Mouse (Mus musculus): ENCODE data around the gene Mst1. TPM values are rescaled to one million over a fixed set of nuclear protein-coding genes. Genes with fewer than 3 reads are reported as not detected.

The Mst1 gene
- polyA plus RNA-seq, 1 experiment from 2014 or later, result 1.6 TPM

DNA sequence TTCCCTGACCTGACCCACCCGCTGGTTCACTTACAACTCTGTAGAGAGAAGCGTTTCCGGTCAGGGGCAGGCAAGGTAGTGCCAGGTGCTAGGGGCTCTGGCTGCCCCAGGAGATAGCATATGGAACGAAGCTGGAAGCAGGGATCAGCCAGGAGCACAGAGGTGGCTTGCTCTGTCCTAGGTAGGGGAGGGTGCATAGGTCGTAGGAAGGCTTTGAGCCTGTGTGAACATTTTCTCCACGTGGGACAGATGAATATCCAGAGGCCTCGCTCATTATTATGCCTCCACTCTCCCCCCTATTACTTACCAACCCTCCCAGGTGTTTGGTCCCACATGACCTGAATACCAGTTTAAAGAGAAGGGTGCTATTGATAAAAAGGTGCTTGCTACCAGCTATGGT, 27.8 kb upstream of the Mst1 start:
- H3K27ac ChIP-seq, result no peak overlapping the region
- WGBS, result 71% methylated on average over 7 of the region's 7 CpGs
- no peaks in the 10 kb centered on the region for H3K9me3 ChIP-seq
- H3K4me1 ChIP-seq, result peaks cover 33% of the 10 kb centered on the region
- DNase-seq (ENCODE audit: low spot score), result no peak
- H3K27me3 ChIP-seq (ENCODE audit: insufficient read depth, poor library complexity, severe bottlenecking), result no peaks in the 10 kb centered on the region
- H3K4me3 ChIP-seq, result no peak overlapping the region
- H3K36me3 ChIP-seq, result peaks cover 61% of the 10 kb centered on the region

DNA sequence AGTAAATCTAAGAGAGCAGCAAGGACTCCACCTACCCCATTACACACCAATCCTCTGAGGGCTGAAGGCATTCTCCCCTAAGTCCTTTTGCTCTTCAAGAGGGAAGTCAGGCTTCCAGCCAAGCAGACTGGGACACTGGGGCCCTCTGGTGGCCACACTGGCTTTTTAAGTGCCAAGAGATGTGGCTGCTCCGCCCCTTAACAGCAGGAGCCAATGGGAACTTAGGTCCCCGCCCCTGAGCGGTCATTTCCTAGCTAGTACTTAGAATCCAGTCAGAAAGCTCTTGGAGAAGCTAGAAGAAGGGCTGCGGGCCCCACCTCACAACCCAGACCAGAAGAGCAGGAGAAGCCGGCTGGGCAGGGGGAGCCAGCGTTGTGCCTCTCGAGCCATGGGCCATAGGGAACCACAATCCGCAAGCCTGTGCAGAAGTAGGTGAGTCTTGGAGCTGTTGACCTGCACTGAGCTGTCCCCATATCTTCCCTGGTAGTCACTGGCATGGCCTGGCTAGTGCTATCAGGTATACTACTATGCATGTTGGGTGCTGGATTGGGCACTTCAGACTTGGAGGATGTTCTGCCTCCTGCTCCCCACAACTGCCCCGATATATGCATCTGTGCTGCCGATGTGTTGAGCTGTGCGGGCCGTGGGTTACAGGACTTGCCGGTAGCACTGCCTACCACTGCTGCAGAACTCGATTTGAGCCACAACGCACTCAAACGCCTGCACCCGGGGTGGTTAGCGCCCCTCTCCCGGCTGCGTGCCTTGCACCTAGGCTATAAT, 27.2 kb upstream of the Mst1 start, which contains the start of gene Amigo3:
Gene Amigo3, plus strand, starts transcription at position 275 of the 780 bp plus-strand sequence.
- peak; percentile 97 for DNase-seq (ENCODE audit: low spot score)
- Histone ChIP-seq H3K27me3 (ENCODE audit: insufficient read depth, poor library complexity, severe bottlenecking) (no peaks in the 10 kb centered on the region), H3K36me3 (peaks cover 64% of the 10 kb centered on the region), H3K27ac (peak within 1 kb of the TSS; percentile 57), H3K4me1 (peaks cover 26% of the 10 kb centered on the region), H3K4me3 (peak within 1 kb of the TSS; percentile 42), H3K9me3 (no peaks in the 10 kb centered on the region)
- WGBS, result 54% methylated on average over 20 of the region's 20 CpGs

GRCm38 (mm10) chr9:108053665-108054225, 26.5 kb upstream of the Mst1 start:
- no peaks in the 10 kb centered on the region for H3K27me3 ChIP-seq (ENCODE audit: insufficient read depth, poor library complexity, severe bottlenecking)
- no peak overlapping the region for H3K4me3 ChIP-seq
- H3K4me1 ChIP-seq, result peaks cover 20% of the 10 kb centered on the region
- H3K9me3 ChIP-seq, result no peaks in the 10 kb centered on the region
- 91% methylated on average over 15 of the region's 15 CpGs for WGBS
- H3K27ac ChIP-seq, result peak overlapping the region; percentile 57
- DNase-seq (ENCODE audit: low spot score), result peak; percentile 74
- peaks cover 71% of the 10 kb centered on the region for H3K36me3 ChIP-seq

GRCm38 (mm10) chr9:108054331-108055040, 25.8 kb upstream of the Mst1 start:
- Histone ChIP-seq H3K9me3 (no peaks in the 10 kb centered on the region), H3K36me3 (peaks cover 78% of the 10 kb centered on the region), H3K4me3 (no peak overlapping the region), H3K4me1 (peaks cover 19% of the 10 kb centered on the region), H3K27me3 (ENCODE audit: insufficient read depth, poor library complexity, severe bottlenecking) (no peaks in the 10 kb centered on the region), H3K27ac (no peak overlapping the region)
- peak; percentile 75 for DNase-seq (ENCODE audit: low spot score)
- 84% methylated on average over 22 of the region's 22 CpGs for WGBS

- H3K4me1 ChIP-seq, result peaks cover 14% of the 10 kb centered on the region
- no peak overlapping the region for H3K4me3 ChIP-seq
- no peak overlapping the region for H3K27ac ChIP-seq
- no peaks in the 10 kb centered on the region for H3K27me3 ChIP-seq (ENCODE audit: insufficient read depth, poor library complexity, severe bottlenecking)
- DNase-seq (ENCODE audit: low spot score), result peak; percentile 68
- no peaks in the 10 kb centered on the region for H3K9me3 ChIP-seq
- H3K36me3 ChIP-seq, result peaks cover 84% of the 10 kb centered on the region
- 63% methylated on average over 1 of the region's 1 CpGs for WGBS
These were observed 25.2 kb upstream of the Mst1 start for GRCm38 (mm10) chr9:108055061-108055460.

DNA sequence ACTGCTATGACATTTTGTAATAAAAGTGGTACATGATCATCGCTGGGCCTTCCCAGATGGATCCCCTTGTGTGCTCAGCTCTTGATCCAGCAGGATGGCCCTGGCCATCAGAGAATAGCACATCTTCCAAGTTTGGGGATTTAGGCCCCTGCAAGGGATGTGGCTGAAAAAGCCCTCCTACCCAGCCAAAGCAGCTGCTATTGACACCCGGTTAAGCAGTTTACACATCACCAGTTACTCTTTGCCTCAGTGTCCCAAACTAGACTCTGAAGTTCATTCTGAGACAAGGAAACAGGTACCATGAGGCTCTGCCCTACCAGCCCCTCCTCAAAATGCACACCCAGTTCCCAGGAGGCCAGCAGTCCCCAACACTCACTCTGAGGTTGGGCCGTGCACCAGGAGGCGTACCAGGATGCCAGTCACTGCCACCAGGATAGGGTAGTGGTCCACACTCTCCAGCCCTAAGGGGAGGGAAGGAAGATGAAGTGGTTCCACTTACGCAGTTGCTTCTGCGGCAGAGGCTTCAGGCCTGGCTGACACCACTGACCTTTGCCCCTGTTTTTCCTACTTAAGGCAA, 24.5 kb upstream of the Mst1 start:
- 89% methylated on average over 6 of the region's 6 CpGs for WGBS
- H3K36me3 ChIP-seq, result peaks cover 83% of the 10 kb centered on the region

GRCm38 (mm10) chr9:108056361-108057261, 23.6 kb upstream of the Mst1 start:
- peak; percentile 74 for DNase-seq (ENCODE audit: low spot score)
- H3K27ac ChIP-seq, result no peak overlapping the region
- peaks cover 80% of the 10 kb centered on the region for H3K36me3 ChIP-seq
- WGBS, result 83% methylated on average over 28 of the region's 28 CpGs
- no peaks in the 10 kb centered on the region for H3K27me3 ChIP-seq (ENCODE audit: insufficient read depth, poor library complexity, severe bottlenecking)
- H3K4me3 ChIP-seq, result no peak overlapping the region
- H3K4me1 ChIP-seq, result peaks cover 23% of the 10 kb centered on the region
- no peaks in the 10 kb centered on the region for H3K9me3 ChIP-seq

More for the DNA sequence above, 24.5 kb upstream of the Mst1 start:
- DNase-seq (ENCODE audit: low spot score), result peak; percentile 55
- Histone ChIP-seq H3K4me3 (no peak overlapping the region), H3K4me1 (peaks cover 19% of the 10 kb centered on the region), H3K27me3 (ENCODE audit: insufficient read depth, poor library complexity, severe bottlenecking) (no peaks in the 10 kb centered on the region), H3K27ac (no peak overlapping the region), H3K9me3 (no peaks in the 10 kb centered on the region)

DNA sequence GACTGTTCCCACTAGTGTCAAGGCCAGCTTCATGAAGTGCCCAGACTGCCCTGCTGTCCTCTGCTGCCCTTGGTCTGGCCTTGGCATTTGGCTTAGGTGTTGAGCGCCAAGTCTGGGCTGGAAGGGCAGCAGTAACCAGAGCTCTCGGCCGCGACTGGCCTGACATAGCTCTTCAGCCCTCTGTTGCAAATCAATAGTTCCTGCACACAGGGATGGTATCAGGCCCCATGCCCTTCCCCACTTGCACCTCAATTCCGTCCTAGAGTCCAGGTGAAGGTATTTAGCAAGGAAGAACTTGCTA, 23.0 kb upstream of the Mst1 start:
- WGBS, result 90% methylated on average over 5 of the region's 5 CpGs
- Histone ChIP-seq H3K9me3 (no peaks in the 10 kb centered on the region), H3K4me1 (peaks cover 22% of the 10 kb centered on the region), H3K27ac (no peak overlapping the region), H3K27me3 (ENCODE audit: insufficient read depth, poor library complexity, severe bottlenecking) (no peaks in the 10 kb centered on the region), H3K4me3 (no peak overlapping the region), H3K36me3 (peaks cover 79% of the 10 kb centered on the region)
- peak; percentile 70 for DNase-seq (ENCODE audit: low spot score)

DNA sequence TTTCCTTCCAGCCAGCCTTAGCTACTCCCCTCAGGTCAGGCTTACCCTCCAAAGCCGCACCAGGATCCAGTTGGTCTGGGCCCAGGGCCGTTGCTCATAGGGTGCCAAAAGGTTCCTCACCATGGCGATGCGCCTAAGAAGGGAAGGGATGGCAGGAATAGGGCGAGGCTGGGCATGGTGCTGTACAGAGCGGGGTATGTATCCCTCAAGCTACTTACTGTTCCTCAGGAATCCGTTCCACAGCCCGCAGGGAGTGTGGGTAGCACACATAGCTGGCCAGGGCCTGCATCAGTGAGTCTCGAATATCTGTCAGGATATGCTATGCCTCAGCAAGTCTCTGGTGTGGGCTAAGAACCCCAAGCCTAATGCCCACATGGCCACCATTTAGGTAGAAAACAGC, 21.9 kb upstream of the Mst1 start:
- Histone ChIP-seq H3K4me1 (peaks cover 12% of the 10 kb centered on the region), H3K27ac (no peak overlapping the region), H3K27me3 (ENCODE audit: insufficient read depth, poor library complexity, severe bottlenecking) (no peaks in the 10 kb centered on the region), H3K4me3 (no peak overlapping the region), H3K36me3 (peaks cover 90% of the 10 kb centered on the region), H3K9me3 (no peaks in the 10 kb centered on the region)
- DNase-seq (ENCODE audit: low spot score), result no peak
- 91% methylated on average over 9 of the region's 9 CpGs for WGBS

DNA sequence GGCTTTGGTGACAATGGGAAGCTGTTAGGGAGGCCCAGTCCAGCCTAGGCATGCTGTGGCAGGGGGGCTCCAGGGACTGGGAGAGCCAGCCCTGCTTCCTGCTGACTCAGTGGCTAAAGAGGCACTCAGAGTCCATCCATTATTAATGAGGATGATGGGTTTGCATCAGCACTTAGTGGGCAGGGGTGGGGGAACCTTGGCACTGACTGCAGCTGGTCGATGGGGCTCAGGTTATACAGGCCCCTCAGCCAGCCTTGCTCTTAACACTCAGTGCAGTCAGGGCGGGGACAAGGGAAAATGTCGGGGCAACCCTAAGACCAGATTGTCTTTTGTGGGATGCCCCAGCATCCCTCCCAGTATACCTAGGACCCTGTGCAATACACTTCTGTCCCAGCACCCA, 18.1 kb upstream of the Mst1 start:
- Histone ChIP-seq H3K27me3 (ENCODE audit: insufficient read depth, poor library complexity, severe bottlenecking) (no peaks in the 10 kb centered on the region), H3K4me3 (no peak overlapping the region), H3K36me3 (peaks cover 78% of the 10 kb centered on the region), H3K9me3 (no peaks in the 10 kb centered on the region), H3K4me1 (peaks cover 15% of the 10 kb centered on the region), H3K27ac (no peak overlapping the region)
- whole genome bisulfite sequencing, result 86% methylated on average over 3 of the region's 3 CpGs
- no peak for DNase-seq (ENCODE audit: low spot score)

DNA sequence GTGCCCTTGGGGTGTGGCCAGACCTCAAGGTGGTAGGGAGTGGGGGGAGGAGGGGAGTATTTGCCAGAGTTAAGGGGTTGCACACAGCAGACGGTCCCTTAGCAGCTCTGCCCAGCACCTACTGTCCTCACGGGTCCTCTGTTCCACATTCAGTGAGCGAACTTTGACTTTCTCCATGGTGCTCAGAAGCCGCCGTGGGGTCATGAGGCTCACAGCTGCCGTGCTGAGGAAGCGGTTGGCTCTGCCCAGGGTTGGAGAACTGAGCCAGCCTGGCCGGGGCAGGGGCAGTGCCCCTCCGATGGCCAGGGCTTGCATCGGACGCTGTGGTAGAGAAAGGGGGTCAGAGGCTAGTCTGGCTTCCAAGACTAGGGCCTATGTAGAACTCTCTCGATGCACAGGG, 16.9 kb upstream of the Mst1 start:
- H3K27ac ChIP-seq, result no peak overlapping the region
- H3K4me1 ChIP-seq, result peaks cover 15% of the 10 kb centered on the region
- DNase-seq (ENCODE audit: low spot score), result no peak
- H3K36me3 ChIP-seq, result peaks cover 71% of the 10 kb centered on the region
- no peaks in the 10 kb centered on the region for H3K9me3 ChIP-seq
- H3K27me3 ChIP-seq (ENCODE audit: insufficient read depth, poor library complexity, severe bottlenecking), result no peaks in the 10 kb centered on the region
- no peak overlapping the region for H3K4me3 ChIP-seq
- 86% methylated on average over 12 of the region's 12 CpGs for WGBS

GRCm38 (mm10) chr9:108065491-108066011, 14.7 kb upstream of the Mst1 start:
- Histone ChIP-seq H3K4me3 (no peak overlapping the region), H3K27ac (no peak overlapping the region), H3K4me1 (peaks cover 12% of the 10 kb centered on the region), H3K9me3 (no peaks in the 10 kb centered on the region), H3K36me3 (peaks cover 69% of the 10 kb centered on the region), H3K27me3 (ENCODE audit: insufficient read depth, poor library complexity, severe bottlenecking) (no peaks in the 10 kb centered on the region)
- DNase-seq (ENCODE audit: low spot score), result no peak
- 31% methylated on average over 5 of the region's 5 CpGs for WGBS
